Mouse (Mus musculus) ovary, adult 18-20 months (tissue): ENCODE results near the gene Dennd2c.
"Not testable (repeated sequence)": the region's sequence is repeated elsewhere in the genome, so short reads cannot be mapped to it uniquely, and the experiment has no call there.

Experiments
- DNase-seq: peaks from one replicate; pipeline ENCODE4 v3.0.0; 2022; ENCODE audit warnings: low spot score, mixed read lengths

Dennd2c gene

GRCm38 (mm10) chr3:103112216-103112615 is 9.8 kb downstream of the Dennd2c start:
- DNase-seq: no peak

- DNase-seq: no peak
Measured at GRCm38 (mm10) chr3:103123636-103124035, 21.2 kb downstream of the Dennd2c start.

- DNase-seq: no peak
Measured at GRCm38 (mm10) chr3:103126138-103126537, 23.7 kb downstream of the Dennd2c start.

GRCm38 (mm10) chr3:103127177-103127576 is 24.8 kb downstream of the Dennd2c start:
- DNase-seq: no peak

- DNase-seq: no peak
Measured at GRCm38 (mm10) chr3:103127721-103128120, 25.3 kb downstream of the Dennd2c start.

GRCm38 (mm10) chr3:103128251-103128650 is 25.8 kb downstream of the Dennd2c start:
- no peak for DNase-seq

GRCm38 (mm10) chr3:103129367-103130159 is 27.2 kb downstream of the Dennd2c start:
- DNase-seq: no peak

- DNase-seq: no peak
Measured at GRCm38 (mm10) chr3:103130236-103130751, 27.9 kb downstream of the Dennd2c start.

GRCm38 (mm10) chr3:103133098-103133497 is 30.7 kb downstream of the Dennd2c start:
- DNase-seq: no peak

- DNase-seq: no peak
Measured at GRCm38 (mm10) chr3:103136414-103137077, 34.1 kb downstream of the Dennd2c start.

- no peak for DNase-seq
Measured at GRCm38 (mm10) chr3:103139047-103139446, 36.6 kb downstream of the Dennd2c start.

GRCm38 (mm10) chr3:103140095-103140838 is 37.9 kb downstream of the Dennd2c start:
- DNase-seq: not testable (repeated sequence)

GRCm38 (mm10) chr3:103141287-103141686 is 38.9 kb downstream of the Dennd2c start:
- no peak for DNase-seq

- DNase-seq: no peak
Measured at GRCm38 (mm10) chr3:103142366-103142765, 40.0 kb downstream of the Dennd2c start.

GRCm38 (mm10) chr3:103145336-103145735 is 42.9 kb downstream of the Dennd2c start:
- no peak for DNase-seq

GRCm38 (mm10) chr3:103145791-103146190 is 43.4 kb downstream of the Dennd2c start:
- no peak for DNase-seq

GRCm38 (mm10) chr3:103146330-103147166 is 44.1 kb downstream of the Dennd2c start:
- DNase-seq: no peak

- no peak for DNase-seq
Measured at GRCm38 (mm10) chr3:103147775-103148174, 45.4 kb downstream of the Dennd2c start.

GRCm38 (mm10) chr3:103148941-103149340 is 46.5 kb downstream of the Dennd2c start:
- no peak for DNase-seq

GRCm38 (mm10) chr3:103153761-103154160 is 51.4 kb downstream of the Dennd2c start:
- DNase-seq: no peak

GRCm38 (mm10) chr3:103159232-103159900 is 57.0 kb downstream of the Dennd2c start:
- DNase-seq: no peak
